Mouse (Mus musculus): Measurements from ENCODE around the gene Ccl2.
A peak's percentile ranks its signal among the peaks of the same experiment; 100 is the strongest.

Ccl2 gene

GRCm38 (mm10) chr11:82039132-82039660, 3.8 kb downstream of the Ccl2 start:
- no peaks in the 10 kb centered on the region for H3K4me1 ChIP-seq (replicated peaks; ENCODE audit: low read depth, low read length)
- H3K36me3 ChIP-seq (ENCODE audit: insufficient read depth, low read length), result no peaks in the 10 kb centered on the region
- no peaks in the 10 kb centered on the region for H3K9me3 ChIP-seq (ENCODE audit: low read length)
- no peak overlapping the region for H3K4me3 ChIP-seq (replicated peaks; ENCODE audit: low read length)
- no peaks in the 10 kb centered on the region for H3K27me3 ChIP-seq (ENCODE audit: insufficient read depth, low read length)
- TF ChIP-seq CTCF (conservative IDR thresholded peaks at IDR 0.05; ENCODE audit: low read length) (no peak), NANOG (IDR thresholded peaks at IDR 0.05; ENCODE audit: borderline replicate concordance, low read length) (no peak), POU5F1 (IDR thresholded peaks at IDR 0.05; ENCODE audit: borderline replicate concordance, low read length) (no peak)

DNA sequence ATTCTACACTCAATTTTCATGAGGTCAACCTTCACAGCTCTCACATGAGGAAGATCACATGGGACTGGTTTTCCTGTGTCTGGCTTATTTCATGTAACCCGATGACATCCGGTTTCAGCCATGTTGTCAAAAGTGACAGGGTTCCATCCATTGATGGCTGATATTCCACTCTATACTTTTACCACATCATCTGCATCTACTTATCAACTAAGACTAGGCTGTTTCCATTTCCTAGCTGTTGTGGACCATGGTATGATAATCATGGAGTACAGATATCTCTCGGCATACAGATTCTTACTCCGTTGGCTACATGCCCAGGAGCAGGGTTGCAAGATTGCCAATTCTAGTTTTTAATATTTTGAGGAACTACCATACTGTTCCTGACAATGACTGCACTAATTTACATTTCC, 6.3 kb downstream of the Ccl2 start:
- no peaks in the 10 kb centered on the region for H3K9me3 ChIP-seq (ENCODE audit: low read length)
- H3K36me3 ChIP-seq (ENCODE audit: insufficient read depth, low read length), result no peaks in the 10 kb centered on the region
- H3K27me3 ChIP-seq (ENCODE audit: insufficient read depth, low read length), result no peaks in the 10 kb centered on the region
- no peaks in the 10 kb centered on the region for H3K4me1 ChIP-seq (replicated peaks; ENCODE audit: low read depth, low read length)
- H3K4me3 ChIP-seq (replicated peaks; ENCODE audit: low read length), result no peak overlapping the region
- TF ChIP-seq NANOG (IDR thresholded peaks at IDR 0.05; ENCODE audit: borderline replicate concordance, low read length) (no peak), CTCF (conservative IDR thresholded peaks at IDR 0.05; ENCODE audit: low read length) (no peak), POU5F1 (IDR thresholded peaks at IDR 0.05; ENCODE audit: borderline replicate concordance, low read length) (no peak)

DNA sequence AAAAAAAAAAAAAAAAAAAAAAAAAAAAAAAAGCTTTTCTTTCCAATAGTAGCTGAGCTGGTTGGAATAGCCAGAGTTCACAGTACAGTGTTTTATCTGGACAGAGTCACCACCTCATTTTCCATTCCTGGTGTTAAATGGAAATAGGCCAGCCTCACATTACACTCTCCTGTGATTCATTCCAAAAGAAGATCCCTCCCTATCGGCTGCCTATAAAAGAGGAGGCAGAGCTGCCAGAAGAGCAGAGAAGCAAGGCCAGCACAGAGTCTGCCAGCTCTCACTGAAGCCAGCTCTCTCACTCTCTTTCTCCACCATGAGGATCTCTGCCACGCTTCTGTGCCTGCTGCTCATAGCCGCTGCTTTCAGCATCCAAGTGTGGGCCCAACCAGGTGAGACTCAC, 10.1 kb downstream of the Ccl2 start, which contains the start of gene Ccl7:
Gene Ccl7, plus strand, starts transcription at position 242 of the 400 bp plus-strand sequence.
- Histone ChIP-seq H3K9me3 (ENCODE audit: low read length) (no peaks in the 10 kb centered on the region), H3K27me3 (ENCODE audit: insufficient read depth, low read length) (no peaks in the 10 kb centered on the region), H3K4me1 (replicated peaks; ENCODE audit: low read depth, low read length) (no peaks in the 10 kb centered on the region), H3K36me3 (ENCODE audit: insufficient read depth, low read length) (no peaks in the 10 kb centered on the region), H3K4me3 (replicated peaks; ENCODE audit: low read length) (no peak within 1 kb of the TSS)
- TF ChIP-seq CTCF (conservative IDR thresholded peaks at IDR 0.05; ENCODE audit: low read length), result no peak
- no peak for TF ChIP-seq NANOG (IDR thresholded peaks at IDR 0.05; ENCODE audit: borderline replicate concordance, low read length)
- no peak for TF ChIP-seq POU5F1 (IDR thresholded peaks at IDR 0.05; ENCODE audit: borderline replicate concordance, low read length)

GRCm38 (mm10) chr11:82047746-82048415, 12.5 kb downstream of the Ccl2 start:
- Histone ChIP-seq H3K4me3 (replicated peaks; ENCODE audit: low read length) (no peak overlapping the region), H3K27me3 (ENCODE audit: insufficient read depth, low read length) (no peaks in the 10 kb centered on the region), H3K4me1 (replicated peaks; ENCODE audit: low read depth, low read length) (no peaks in the 10 kb centered on the region), H3K9me3 (ENCODE audit: low read length) (no peaks in the 10 kb centered on the region), H3K36me3 (ENCODE audit: insufficient read depth, low read length) (no peaks in the 10 kb centered on the region)
- TF ChIP-seq NANOG (IDR thresholded peaks at IDR 0.05; ENCODE audit: borderline replicate concordance, low read length), result no peak
- no peak for TF ChIP-seq POU5F1 (IDR thresholded peaks at IDR 0.05; ENCODE audit: borderline replicate concordance, low read length)
- TF ChIP-seq CTCF (conservative IDR thresholded peaks at IDR 0.05; ENCODE audit: low read length), result peak; percentile 45

- Histone ChIP-seq H3K9me3 (ENCODE audit: low read length) (no peaks in the 10 kb centered on the region), H3K4me1 (replicated peaks; ENCODE audit: low read depth, low read length) (no peaks in the 10 kb centered on the region), H3K36me3 (ENCODE audit: insufficient read depth, low read length) (no peaks in the 10 kb centered on the region), H3K27me3 (ENCODE audit: insufficient read depth, low read length) (no peaks in the 10 kb centered on the region), H3K4me3 (replicated peaks; ENCODE audit: low read length) (no peak overlapping the region)
- TF ChIP-seq CTCF (conservative IDR thresholded peaks at IDR 0.05; ENCODE audit: low read length) (no peak), POU5F1 (IDR thresholded peaks at IDR 0.05; ENCODE audit: borderline replicate concordance, low read length) (no peak), NANOG (IDR thresholded peaks at IDR 0.05; ENCODE audit: borderline replicate concordance, low read length) (no peak)
Observed at GRCm38 (mm10) chr11:82053849-82054248, 18.5 kb downstream of the Ccl2 start.

DNA sequence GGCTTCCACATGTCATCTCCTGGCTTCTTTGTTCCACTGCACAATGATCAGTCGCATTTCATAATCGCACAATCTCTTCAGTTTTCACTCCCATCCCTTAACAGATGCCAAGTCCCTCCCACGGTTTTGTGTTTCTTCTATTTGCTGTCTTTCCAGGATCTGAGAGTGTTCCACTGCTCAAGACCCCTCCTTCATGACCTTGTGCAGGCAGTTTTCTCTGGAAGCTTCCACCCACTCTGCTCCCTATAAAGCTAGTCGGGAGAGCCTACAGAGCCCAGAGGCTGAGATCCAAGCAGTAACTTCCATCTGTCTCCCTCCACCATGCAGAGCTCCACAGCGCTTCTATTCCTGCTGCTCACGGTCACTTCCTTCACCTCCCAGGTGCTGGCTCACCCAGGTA, 22.3 kb downstream of the Ccl2 start, which contains the start of gene Ccl11:
Gene Ccl11, plus strand, starts transcription at position 178 of the 400 bp plus-strand sequence.
- no peak within 1 kb of the TSS for H3K4me3 ChIP-seq (replicated peaks; ENCODE audit: low read length)
- no peaks in the 10 kb centered on the region for H3K4me1 ChIP-seq (replicated peaks; ENCODE audit: low read depth, low read length)
- no peaks in the 10 kb centered on the region for H3K27me3 ChIP-seq (ENCODE audit: insufficient read depth, low read length)
- no peaks in the 10 kb centered on the region for H3K9me3 ChIP-seq (ENCODE audit: low read length)
- TF ChIP-seq CTCF (conservative IDR thresholded peaks at IDR 0.05; ENCODE audit: low read length), result no peak
- no peaks in the 10 kb centered on the region for H3K36me3 ChIP-seq (ENCODE audit: insufficient read depth, low read length)

- Histone ChIP-seq H3K36me3 (ENCODE audit: insufficient read depth, low read length) (no peaks in the 10 kb centered on the region), H3K4me1 (replicated peaks; ENCODE audit: low read depth, low read length) (no peaks in the 10 kb centered on the region), H3K4me3 (replicated peaks; ENCODE audit: low read length) (no peak overlapping the region), H3K9me3 (ENCODE audit: low read length) (no peaks in the 10 kb centered on the region), H3K27me3 (ENCODE audit: insufficient read depth, low read length) (no peaks in the 10 kb centered on the region)
- TF ChIP-seq NANOG (IDR thresholded peaks at IDR 0.05; ENCODE audit: borderline replicate concordance, low read length) (no peak), CTCF (conservative IDR thresholded peaks at IDR 0.05; ENCODE audit: low read length) (no peak), POU5F1 (IDR thresholded peaks at IDR 0.05; ENCODE audit: borderline replicate concordance, low read length) (no peak)
Observed at GRCm38 (mm10) chr11:82062226-82062625, 26.9 kb downstream of the Ccl2 start.

DNA sequence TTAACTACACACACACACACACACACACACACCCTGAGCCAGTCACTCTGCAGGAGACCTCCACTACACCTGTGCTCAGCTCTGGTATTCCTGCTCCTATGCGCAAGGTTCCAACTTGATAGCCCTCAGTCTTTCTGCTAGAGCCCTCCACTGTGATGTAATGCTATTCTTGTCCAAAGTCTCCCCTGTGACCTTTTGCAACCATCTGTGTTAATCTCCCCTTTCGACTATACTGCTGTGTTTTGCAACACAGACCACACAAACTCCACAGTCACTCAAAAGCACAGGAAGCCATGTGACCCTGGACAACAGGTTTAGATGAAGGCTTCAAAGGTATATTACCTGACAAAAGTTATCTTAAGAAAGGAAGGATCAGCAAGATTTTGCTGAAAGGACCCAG, 28.1 kb downstream of the Ccl2 start:
- H3K4me1 ChIP-seq (replicated peaks; ENCODE audit: low read depth, low read length), result no peaks in the 10 kb centered on the region
- no peak for TF ChIP-seq CTCF (conservative IDR thresholded peaks at IDR 0.05; ENCODE audit: low read length)
- TF ChIP-seq NANOG (IDR thresholded peaks at IDR 0.05; ENCODE audit: borderline replicate concordance, low read length), result no peak
- no peak for TF ChIP-seq POU5F1 (IDR thresholded peaks at IDR 0.05; ENCODE audit: borderline replicate concordance, low read length)
- H3K27me3 ChIP-seq (ENCODE audit: insufficient read depth, low read length), result no peaks in the 10 kb centered on the region
- H3K36me3 ChIP-seq (ENCODE audit: insufficient read depth, low read length), result no peaks in the 10 kb centered on the region
- H3K4me3 ChIP-seq (replicated peaks; ENCODE audit: low read length), result no peak overlapping the region
- H3K9me3 ChIP-seq (ENCODE audit: low read length), result no peaks in the 10 kb centered on the region
